Mouse (Mus musculus) frontal cortex, postnatal 36 days (tissue): ENCODE measurements at regions not wholly inside any gene's neighbourhood (a gene's known extent, or its start where the extent isn't known, plus 50 kb on each side); places are given as distances from the start of the nearest gene placed in this dataset.

Experiments used
- DNase-seq, 2 experiments: peaks; one replicate each; pipeline ENCODE4 v3.0.0; 2022; ENCODE audit warnings: low spot score in 2 of 2

DNA sequence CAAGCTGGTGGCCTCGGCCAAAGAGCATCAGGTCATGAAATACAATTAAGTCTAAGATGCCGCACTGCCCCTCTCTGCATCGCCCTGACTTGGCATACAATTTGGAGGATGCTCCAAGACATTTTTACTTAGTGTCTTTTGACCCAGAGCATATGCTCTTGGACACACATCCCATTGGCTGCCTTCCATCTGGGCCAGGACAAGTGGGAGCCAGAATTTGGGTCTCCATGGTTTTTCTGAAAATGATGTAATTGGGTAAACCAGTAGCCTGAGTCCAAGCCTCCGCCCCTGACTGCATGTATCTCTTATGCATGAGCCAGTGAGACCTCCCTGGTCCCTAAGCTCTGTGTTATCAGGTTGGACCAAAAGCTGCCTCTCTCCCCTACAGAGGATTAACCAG lies 117.1 kb upstream of the Rpl38 start:
- no peak for DNase-seq

DNA sequence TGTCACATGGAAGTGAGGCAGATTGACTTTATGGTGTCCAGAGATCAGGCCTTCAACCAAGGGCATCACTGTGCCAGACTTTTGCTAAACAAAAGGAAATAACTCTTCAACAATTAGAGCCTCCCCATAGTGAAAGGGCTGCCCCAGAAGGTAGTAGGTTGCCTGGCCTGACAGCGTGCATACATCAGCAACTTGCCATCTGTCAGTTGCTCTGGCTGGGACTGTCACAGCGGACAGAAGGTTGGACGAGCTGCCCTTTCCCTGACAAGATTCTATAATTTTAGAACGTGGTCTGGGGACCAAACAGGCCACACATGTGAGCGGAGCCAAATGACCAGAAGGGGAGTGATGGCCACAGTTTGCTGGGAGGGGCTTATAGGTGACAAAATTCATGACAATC lies 119.7 kb upstream of the Rpl38 start:
- no peak for DNase-seq

DNA sequence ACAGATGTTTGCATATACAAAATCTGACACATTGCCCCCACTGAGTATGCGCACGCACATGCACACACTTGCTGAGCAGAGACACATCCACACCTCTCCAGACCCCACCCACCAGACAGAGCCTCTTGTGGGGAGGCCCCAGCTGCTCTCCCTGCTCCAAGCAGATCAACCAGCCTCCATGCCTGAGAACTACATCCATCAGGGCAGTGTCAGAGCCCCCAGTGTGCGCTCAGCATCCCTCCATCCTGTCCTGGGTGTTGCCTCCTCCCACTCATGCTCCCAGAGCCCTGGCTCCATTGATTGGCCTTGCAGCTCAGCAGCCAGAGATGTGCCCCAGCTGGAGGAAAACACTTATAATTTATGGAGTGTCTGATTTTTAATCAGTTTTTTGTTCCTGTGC lies 124.1 kb upstream of the Rpl38 start:
- no peak for DNase-seq

DNA sequence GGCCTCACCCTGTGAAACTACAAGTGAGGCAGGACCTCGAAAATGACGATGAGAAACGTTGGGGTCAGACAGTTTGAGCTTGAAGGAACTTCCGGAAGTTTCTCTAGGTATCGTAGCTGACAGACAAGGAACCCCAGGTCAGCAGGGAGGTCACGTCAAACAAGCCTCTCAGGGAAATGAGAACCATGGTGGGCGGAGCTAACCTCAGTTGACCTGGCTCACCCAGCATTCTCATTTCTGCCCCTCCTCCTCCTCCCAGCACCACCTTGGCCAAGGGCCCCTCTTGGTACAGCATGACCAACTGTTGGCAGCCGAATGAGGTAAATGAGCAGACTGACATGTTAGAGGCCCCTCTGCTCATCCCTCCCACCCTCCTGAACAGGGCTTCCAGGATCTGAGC lies 126.2 kb upstream of the Rpl38 start:
- DNase-seq, result no peak

DNA sequence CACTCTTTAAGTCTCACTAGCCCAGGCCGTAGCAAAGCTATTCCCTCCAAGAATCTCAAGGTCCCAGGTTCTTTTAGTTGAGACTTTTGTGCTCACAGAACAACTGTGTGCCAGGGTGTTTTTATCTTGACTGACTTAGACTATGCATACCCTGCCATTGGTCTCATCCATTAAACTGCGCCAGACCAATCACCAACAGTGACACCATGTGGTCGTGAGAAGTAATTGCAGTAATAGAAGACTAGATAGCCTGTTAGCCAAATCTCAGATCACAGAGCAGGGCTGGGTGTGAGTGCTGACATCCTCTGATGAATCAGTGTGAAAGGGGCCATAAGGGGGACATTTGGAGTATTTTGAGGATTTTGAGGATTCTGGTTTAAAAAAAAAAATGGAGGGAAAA lies 127.8 kb upstream of the Rpl38 start:
- DNase-seq, result no peak

DNA sequence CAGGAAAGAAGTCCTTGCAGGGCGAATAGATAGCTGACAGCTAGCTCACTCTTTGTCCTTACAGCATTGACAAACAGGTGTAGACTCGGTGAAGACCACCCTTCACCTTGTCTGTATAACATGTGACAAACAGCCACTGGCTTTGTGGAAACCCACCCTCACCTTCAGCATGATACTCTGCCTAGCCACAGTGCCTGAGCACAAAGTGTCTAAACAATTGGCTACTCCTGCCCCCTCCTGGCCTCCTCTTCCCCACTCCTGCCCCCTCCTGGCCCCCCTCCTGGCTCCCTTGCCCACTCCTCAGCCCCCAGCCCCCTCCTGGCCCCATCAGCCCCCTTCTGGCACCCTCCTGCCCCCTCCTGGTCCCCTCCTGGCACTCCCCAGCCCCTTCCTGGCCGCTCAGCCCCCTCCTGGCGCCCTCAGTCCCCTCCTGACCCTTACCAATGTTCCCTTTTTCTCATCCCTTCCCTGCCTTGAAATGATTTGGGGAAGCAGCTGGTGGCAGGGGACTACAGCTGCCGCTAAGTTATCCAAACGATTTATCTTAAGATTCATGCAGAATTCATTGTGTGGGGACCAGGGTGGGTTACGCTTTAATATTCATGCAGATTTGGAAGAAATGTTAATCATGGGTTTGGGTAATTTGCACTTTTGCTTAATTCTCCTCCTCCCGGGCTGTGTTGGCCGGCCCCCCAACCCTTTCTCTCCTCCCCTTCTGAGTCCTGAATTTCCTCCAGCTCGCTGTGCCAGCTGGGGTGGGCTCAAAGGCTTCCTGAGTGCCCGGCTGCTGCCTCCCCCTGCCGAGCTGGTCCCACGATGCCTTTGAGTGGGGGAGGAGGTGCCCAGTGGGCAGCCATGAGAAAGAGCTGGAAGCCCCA lies 131.5 kb upstream of the Rpl38 start:
- no peak for DNase-seq

DNA sequence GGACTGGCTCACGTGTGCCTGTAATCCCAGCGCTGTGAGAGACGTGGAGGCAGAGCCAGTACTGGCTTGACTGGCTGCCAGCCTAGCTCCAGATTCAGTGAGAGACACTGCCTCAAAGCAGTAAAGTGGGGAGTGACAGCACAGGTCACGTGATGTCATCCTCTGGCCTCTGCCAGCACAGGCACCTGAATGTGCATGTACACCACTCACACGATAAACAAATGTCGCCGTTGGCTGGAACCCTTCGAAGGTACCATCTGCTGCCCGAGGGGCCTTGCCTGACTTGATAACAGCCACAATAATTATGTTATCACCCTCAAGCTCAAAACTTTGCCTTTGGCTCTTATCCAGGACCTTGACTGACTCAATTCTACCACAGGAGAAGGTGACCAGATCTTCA lies 132.4 kb upstream of the Rpl38 start:
- no peak for DNase-seq

DNA sequence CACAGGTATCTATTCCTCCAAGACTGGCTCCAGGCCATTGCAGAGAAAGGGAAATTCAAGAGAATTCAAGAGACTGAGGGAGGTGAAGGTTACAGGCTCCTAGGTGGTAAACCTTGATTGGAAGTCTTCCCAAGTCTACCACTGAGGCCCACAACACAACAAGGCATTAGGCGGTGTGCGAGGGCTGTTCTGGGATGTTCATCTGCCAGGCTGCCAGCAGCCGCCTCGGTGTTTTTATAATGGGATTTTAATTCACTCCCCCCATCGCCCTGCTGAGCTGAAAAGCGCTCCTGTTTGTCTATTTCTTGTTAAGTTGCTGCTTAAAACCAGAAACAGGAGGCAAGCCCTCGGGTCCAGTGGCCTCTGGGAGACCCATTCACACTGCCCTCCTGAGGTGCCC lies 133.9 kb upstream of the Rpl38 start:
- no peak for DNase-seq

DNA sequence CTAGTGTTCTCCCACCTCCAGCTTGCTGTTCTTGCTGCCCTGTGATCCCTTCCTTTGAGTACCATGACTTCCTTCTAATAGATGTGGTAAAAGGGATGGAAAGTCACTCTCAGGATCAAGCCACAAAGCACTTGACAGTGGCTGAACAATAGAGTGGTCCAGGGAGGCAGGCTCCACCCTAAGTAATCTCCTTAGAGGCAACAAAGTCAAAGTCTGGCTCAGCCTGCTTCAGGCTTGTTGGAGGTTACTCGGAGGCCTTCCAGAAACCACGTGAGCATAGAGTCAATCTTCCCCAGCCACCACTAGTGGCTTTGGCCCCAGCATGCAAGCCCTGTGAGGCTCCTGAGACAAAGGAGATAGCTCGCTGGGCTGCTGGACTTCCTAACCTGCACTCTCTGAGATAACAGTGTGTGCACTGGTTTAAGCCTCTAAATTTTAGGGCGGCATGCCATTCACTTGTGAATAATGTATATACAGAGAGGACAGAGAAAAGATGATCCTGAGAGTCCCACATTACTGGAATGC lies 137.0 kb upstream of the Rpl38 start:
- no peak for DNase-seq

DNA sequence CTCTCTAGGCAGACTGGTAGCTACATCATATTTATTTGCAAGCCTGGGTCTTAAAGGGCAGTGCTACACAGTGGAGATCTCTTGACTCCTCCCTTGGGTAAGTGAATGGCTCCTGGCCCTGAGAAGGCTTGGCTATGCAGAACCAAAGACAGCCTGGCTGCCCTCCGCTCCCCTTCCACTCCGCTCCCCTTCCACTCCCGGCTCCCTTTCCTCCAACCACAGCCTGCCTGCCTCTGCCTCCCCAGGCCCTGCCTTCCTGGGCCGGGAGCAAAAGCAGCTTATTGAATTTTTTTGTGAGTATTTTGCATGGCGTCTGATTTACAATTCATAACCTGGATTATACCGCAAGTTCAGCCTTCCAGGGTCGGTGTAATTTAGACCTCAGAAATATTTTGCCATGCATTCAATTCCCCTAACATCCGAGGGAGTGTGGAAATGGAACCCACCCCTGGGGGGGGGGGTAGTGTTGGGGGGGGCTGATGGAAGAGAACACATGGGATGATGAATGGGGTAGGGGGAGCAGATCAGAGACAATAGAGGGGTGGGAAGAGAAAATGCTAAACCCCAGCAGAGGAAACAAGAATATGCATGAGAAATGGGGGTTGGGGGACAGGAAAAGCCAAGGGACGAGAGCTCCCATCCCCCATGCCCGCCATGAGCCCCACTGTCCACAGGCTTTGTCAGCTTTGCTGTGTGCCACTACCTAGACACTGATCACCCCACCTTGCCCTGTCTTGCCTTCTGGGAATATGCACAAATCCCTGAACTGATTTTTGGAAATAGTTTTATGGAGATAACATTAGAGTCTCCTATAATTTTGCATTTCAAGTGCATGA lies 139.2 kb upstream of the Rpl38 start:
- no peak for DNase-seq

DNA sequence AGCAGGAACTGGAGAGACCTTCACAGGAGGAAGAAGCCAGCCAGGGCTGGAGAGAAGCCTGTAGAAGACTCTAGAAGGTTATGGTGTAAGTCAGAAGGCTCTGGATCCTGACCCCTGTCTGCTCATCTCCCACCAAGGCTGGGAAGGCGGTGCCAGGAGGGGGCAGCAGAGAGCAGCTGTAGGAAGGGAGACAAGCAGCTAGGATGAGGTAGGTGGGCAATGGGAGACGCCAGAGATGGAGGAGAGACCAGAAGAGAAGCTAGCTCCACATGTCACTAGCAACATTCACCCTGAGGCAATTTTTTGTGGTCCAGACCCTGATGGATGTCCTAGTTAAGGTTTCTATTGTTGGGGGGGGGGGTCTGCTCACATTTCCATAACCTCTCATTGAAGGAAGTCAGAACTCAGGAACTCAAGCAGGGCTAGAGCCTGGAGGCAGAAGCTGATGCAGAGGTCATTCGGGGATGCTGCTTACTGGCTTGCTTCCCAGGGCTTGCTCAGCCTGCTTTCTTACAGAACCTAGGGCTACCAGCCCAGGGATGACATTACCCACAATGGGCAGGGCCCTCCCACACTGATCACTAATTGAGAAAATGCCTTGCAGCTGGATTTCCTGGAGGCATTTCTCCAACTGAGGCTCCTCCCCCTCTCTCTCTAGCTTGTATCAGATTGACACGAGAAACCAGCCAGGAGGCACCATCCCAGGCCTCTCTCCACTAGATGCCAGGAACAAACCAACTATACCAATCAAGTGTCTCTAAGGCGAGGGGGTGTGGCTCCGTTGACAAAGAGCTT lies 144.7 kb upstream of the Rpl38 start:
- peak; percentile 58 to 71 for DNase-seq

DNA sequence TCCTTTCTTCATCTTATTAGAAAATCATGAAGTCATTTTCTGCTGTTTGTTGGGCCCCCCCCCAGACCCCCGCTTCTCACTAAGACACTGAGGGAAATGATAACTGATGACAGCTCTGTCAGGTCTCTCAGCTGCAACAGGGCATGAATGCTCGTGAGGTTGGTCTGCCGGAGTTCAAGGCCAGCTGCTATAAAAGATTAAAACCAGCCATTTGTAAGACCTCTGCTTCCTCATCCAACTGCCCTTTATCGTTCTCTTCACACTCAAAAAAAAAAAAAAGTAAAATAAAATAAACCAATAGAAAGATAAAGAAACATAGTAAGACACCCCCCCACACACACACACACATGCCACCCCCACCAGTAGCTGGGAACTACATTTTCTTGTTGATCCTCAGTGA lies 153.0 kb upstream of the Rpl38 start:
- no peak for DNase-seq

DNA sequence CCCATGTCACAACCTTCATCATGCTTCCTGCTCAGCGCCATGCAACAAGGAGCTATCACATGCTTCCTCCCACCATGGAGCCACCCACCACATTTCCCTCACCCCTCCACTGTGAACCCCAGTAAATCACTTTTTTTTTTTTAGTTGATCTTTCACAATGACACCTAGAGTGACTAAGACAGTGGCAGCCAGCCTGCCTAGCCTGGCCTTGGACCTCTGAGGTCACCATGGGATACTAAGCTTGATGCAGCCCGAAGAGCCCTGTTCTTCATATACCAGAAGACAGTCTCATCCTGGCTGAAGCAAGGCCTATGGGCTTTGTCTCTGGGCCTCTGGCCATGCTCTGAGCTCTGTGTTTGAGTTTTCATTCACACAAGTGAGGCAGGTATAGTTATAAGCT lies 154.2 kb upstream of the Rpl38 start:
- no peak for DNase-seq

DNA sequence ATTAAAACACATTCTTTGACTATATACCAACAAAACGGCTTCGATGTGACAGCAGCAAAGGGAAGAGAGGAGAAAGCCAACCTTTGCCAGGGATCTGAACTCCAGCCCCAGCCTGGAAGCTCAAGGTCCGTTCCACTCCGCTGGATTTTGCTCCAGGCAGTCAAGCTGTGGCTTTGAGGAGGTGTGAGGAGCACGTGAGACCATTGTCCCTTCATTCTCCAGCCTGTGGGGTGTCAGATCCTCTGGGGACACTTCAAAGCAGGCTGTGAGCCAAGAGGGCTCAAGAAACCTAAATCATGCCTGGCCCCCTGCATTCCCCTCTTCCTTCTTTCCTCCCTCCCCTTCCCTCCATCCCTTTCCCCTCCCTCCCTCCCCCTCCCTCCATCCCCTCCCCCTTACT lies 154.9 kb upstream of the Rpl38 start:
- DNase-seq, result no peak

DNA sequence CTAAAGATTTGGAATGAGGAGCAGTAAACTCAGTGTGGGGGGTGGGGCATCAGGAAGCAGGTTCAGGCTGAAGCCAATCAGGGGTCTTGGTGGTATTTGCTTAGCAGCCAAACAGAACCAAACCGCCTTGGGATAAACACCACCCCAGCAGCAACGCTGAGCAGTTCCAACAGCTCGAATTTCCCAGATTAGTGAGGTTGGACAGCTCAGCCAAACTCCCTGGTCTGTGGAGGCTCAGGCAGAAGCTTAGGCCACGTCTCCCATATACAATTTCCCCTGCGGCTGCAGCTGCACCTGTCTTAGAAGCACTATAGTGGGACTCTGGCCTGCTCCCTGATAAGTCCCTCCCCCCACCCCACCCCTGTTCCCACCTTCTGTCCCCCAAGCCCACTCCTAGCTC lies 156.3 kb upstream of the Rpl38 start:
- DNase-seq, result no peak

DNA sequence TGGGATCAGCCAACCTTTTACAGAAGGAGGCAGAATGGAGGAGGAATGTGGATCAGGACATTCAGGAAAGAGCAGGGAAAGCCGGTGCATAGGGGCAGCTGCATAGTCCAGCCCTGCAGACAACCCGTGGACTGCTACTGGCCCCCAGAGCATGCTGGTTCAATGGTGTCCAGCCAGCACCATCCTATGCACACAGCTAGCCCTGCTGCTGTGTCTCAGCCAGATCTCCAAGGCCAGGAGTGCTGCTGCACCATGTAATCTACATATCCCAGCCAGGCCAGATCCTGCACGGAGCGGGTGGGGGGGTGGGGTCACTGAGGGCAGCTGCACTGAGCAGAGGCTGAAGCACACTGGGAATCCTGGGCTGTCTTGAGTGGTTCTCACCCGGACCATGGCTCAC lies 165.8 kb upstream of the Rpl38 start:
- DNase-seq, result no peak

DNA sequence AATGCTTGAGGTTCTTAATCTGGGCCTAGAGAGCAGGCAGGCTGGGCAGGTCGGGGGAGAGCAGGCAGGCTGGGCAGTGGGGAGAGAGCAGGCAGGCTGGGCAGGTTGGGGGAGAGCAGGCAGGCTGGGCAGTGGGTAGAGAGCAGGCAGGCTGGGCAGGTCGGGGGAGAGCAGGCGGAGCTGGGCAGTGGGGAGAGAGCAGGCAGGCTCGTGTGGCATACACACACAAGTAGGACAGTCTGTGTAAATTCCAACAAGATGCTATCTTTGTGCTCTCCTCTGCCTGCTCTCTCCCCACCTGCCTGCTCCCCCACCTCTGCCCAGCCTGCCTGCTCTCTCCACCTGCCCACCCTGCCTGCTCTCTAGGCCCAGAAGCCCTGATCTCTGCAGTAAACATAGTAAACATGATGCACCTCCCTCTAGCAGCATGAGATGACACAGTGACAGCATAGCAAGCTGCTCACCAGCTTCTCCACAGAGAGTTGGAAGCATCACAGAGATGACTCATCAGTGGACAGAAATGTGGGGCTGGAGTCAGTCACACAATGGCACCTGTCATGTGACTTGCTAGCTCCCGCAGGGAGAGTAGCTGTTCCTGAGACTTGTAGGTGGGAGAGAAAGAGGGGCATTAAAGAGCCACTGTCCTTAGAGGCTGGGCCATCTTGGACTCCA lies 166.3 kb upstream of the Rpl38 start:
- peak; percentile 43 to 53 for DNase-seq

DNA sequence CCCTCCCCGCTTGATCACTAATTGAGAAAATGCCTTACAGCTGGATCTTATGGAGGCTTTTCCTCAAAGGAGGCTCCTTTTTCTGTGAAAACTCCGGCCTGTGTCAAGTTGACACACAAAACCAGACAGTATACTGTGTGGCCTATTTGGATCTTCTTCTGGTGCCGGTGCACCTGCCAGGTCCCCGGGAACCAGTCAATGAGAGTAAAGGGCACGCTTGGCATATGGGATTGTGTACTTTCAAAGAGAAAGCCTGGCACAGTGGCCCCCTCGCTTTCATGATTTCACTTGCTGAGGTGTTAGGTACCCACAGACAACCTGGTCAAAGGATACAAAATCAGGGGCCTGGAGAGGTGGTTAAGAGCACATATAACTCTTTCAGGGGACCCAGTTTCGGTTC lies 167.9 kb upstream of the Rpl38 start:
- DNase-seq, result no peak

DNA sequence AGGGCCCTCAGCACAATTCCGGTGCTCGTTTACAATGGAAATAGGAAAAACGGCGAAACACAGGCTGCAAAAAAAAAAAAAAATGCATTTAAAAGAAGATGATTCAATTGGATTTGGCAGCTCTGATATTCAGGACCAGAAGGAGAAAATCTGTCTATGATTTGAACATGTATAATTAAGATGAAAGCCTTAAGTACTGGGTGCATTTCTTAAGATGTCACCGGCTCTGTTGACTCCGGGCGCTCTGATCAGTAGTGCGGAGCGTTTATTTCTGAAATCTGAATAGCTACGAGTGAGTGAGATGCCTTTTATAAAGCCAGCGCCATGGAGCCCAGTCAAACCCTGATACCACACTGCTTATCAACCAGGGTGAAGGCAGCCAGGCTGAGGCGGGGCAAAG lies 168.7 kb upstream of the Rpl38 start:
- no peak for DNase-seq

DNA sequence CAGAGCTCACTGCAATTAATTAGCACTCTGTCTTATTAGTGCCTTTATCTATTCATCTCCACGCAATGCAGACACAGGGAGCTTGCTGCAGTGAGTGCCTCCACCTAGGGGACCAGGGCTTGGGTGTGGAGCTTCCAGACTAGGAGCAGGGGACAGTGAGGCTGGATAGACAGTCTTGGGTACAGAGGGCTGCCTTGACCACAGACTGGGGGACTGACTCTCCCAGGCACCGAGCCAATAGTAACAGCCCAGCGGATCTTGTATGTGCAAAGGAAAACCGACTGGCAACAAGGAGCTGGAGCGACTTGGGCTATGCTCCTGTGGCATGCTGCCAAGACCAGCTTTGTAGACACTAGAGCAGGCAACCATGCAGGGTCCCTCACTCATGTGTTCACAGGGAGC lies 172.8 kb upstream of the Rpl38 start:
- DNase-seq, result no peak

DNA sequence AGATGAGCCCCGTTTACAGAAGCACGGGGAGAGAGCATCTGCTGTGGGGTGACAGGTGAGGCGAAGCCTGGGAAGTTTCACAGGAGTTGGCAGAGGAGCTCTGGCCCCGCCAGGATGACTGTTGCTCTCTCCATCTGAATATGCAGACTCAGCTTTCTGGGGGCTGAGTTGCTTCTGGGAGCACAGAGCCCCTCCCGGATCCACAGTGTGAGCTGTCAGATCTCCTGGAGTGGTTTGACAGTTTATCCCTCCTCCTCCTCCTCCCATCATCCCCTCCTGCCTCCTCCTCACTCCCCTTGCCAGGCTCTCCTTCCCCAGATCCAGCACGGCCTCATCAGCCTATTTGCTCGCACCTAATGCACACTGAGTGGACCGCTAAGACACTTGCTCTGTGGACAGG lies 181.9 kb upstream of the Rpl38 start:
- no peak for DNase-seq

DNA sequence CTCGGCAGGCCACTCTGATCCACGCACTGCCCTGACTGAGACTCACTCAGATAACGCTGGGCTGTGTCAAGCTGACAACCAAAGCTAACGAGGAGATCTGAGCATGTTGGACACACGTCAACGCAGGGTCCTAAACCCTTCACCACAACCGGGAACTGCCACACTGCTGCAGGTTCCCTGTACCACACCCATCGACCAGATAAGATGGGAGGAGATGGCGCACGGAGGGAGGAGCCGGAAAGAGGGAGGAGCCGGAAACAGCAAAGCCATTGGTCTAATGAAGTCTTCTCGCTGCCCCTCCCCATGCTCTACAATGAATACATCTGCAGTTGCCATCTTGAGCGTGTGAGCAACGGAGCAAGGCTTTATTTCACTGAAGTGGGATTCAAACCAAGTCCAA lies 182.9 kb upstream of the Rpl38 start:
- DNase-seq, result no peak
